Mouse (Mus musculus): ENCODE data around the gene Cd59b. TPM values are rescaled to one million over a fixed set of nuclear protein-coding genes. Genes with fewer than 3 reads are reported as not detected.
"Not testable (repeated sequence)": the region's sequence is repeated elsewhere in the genome, so short reads cannot be mapped to it uniquely, and the experiment has no call there.

The Cd59b gene
- polyA plus RNA-seq, 1 experiment from 2014 or later, result 1.2 TPM

DNA sequence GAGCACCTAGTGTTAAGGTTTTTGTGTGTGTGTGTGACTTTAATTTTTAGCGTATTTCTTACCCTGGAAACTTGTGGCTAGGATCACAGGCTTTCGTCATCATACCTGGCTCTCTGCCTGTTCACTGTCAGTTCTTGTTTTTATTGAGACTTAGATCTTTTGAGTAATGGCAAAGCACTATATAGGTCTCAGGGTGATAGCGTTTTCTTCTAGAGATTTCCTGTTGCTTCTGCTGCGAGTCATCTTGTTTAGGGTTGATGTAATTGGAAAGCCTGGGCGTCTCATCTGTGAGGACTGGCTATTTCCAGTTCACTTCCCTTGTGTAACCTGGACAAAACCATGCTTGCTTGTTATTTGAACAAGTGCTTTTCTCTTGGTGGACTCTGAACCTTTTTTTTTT, 28.0 kb upstream of the Cd59b start:
- H3K36me3 ChIP-seq, result peaks cover 32% of the 10 kb centered on the region
- no peaks in the 10 kb centered on the region for H3K4me1 ChIP-seq
- no peak overlapping the region for H3K4me3 ChIP-seq
- H3K9me3 ChIP-seq, result no peaks in the 10 kb centered on the region
- no peak overlapping the region for H3K9ac ChIP-seq (replicated peaks)
- 69% methylated on average over 5 of the region's 5 CpGs for whole genome bisulfite sequencing
- ATAC-seq (replicated peaks), result no peak
- no peaks in the 10 kb centered on the region for H3K27me3 ChIP-seq
- H3K27ac ChIP-seq (replicated peaks), result no peak overlapping the region
- H3K4me2 ChIP-seq (replicated peaks), result no peak overlapping the region

DNA sequence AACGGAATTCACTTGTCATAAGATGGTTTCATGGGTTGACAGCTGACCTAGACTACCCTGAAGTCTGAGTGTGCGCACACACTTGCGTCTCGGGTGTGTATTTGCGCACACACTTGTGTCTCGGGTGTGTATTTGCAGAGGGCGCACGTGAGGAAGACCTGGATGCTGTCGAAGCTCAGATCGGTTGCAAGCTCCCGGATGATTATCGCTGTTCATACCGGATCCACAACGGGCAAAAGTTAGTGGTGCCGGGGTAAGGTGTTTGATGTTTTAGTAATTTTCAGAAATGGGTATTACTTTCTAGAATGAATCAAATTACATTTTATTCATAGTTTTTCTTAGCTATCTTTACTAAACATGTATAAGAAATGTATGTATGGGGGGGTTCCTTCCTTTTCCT, 26.9 kb upstream of the Cd59b start:
- no peaks in the 10 kb centered on the region for H3K4me1 ChIP-seq
- no peak for ATAC-seq (replicated peaks)
- H3K36me3 ChIP-seq, result peaks cover 27% of the 10 kb centered on the region
- WGBS, result 95% methylated on average over 15 of the region's 15 CpGs
- H3K4me2 ChIP-seq (replicated peaks), result no peak overlapping the region
- no peak overlapping the region for H3K4me3 ChIP-seq
- no peak overlapping the region for H3K27ac ChIP-seq (replicated peaks)
- no peaks in the 10 kb centered on the region for H3K9me3 ChIP-seq
- H3K27me3 ChIP-seq, result no peaks in the 10 kb centered on the region
- H3K9ac ChIP-seq (replicated peaks), result no peak overlapping the region

DNA sequence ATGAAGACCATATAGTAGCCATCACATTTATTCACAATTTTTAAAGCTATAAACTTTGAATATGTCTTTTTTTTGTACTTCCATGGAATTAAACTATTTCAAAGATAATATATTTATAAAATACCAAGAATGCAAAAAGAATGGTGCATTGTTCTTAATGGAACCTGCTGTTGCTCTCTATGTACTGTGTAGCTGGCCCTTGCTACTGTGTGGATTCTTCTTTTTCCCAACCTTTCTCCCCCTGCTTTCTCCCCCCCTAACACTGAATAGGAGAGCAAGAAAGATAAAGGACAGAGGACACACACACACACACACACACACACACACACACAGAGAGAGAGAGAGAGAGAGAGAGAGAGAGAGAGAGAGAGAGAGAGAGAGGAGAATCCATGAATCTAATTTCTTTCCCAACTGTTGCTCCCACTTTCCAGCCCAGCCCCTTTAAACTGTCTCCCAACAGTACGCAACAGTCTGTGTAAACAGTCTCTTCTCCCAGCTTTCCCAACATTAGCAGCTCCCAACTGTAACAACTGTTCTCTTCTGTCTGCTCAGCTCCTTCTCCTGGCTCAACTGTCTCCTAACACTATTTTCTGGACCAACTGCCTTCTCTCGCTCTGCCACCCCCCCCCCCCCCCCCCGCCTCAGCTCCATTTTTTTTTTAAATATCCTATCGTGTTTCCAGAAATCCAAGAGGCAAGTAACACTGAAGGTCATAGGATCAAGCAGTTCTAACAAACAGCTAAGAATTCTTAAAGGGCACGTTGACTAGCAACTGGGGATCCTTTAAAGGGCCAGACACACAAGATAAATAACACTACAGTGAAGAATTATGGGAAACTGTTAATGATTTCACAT, 25.8 kb upstream of the Cd59b start:
- H3K4me1 ChIP-seq, result no peaks in the 10 kb centered on the region
- ATAC-seq (replicated peaks), result no peak
- H3K36me3 ChIP-seq, result peaks cover 34% of the 10 kb centered on the region
- H3K4me2 ChIP-seq (replicated peaks), result no peak overlapping the region
- H3K4me3 ChIP-seq, result no peak overlapping the region
- H3K9me3 ChIP-seq, result no peaks in the 10 kb centered on the region
- no peaks in the 10 kb centered on the region for H3K27me3 ChIP-seq
- no peak overlapping the region for H3K27ac ChIP-seq (replicated peaks)
- H3K9ac ChIP-seq (replicated peaks), result no peak overlapping the region
- WGBS, result 56% methylated on average over 5 of the region's 5 CpGs

DNA sequence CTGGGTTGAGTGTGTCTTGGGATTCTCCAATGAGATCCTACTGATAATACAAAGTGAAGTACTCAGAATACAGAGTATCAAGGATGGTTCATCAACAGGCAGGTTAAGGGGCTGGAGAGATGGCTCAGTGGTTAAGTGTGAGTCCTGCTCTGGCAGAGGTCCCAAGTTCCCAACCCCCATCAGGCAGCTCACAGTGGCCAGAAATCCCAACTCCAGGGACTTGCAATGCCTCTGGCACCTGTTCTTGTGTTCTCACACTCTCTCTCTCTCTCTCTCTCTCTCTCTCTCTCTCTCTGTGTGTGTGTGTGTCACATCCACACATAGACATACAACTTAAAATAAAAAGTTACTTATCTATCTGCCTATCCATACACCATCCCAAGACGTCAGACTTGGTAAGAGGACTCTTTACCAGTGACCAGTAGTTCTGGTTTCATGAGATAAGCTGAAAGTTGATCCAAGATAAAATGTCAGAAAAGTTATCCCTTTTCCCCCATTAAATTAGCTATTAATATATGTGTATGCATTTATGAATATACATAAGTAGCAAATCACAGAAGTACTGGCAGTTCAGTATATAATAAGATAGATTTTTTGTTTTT, 25.1 kb upstream of the Cd59b start:
- no peak overlapping the region for H3K4me3 ChIP-seq
- H3K9me3 ChIP-seq, result no peaks in the 10 kb centered on the region
- H3K4me1 ChIP-seq, result no peaks in the 10 kb centered on the region
- no peak for ATAC-seq (replicated peaks)
- no peak overlapping the region for H3K4me2 ChIP-seq (replicated peaks)
- 93% methylated on average over 1 of the region's 1 CpGs for WGBS
- peaks cover 34% of the 10 kb centered on the region for H3K36me3 ChIP-seq
- no peak overlapping the region for H3K27ac ChIP-seq (replicated peaks)
- H3K27me3 ChIP-seq, result no peaks in the 10 kb centered on the region
- no peak overlapping the region for H3K9ac ChIP-seq (replicated peaks)

DNA sequence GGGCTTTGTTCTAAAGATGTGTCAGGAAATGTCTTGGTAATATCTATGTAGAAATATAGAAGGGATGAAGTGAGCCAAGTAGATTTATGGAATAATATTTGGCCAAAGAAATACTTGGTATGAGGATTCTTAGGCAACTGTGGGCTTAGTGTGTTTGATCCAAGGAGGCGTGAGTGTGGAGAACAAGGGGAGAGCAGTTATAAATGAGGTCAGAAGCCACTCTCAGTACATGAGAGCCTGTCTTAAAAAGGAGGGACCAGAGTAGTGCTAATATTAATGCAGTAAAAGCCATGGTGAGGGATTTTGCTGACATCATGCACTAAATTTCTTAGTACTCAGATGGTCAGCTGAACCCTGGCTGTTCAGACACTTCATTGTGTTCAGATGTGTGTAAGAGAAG, 11.3 kb upstream of the Cd59b start:
- Histone ChIP-seq H3K4me3 (no peak overlapping the region), H3K36me3 (peaks cover 36% of the 10 kb centered on the region), H3K27me3 (no peaks in the 10 kb centered on the region), H3K4me1 (no peaks in the 10 kb centered on the region), H3K9me3 (no peaks in the 10 kb centered on the region), H3K27ac (replicated peaks) (no peak overlapping the region), H3K4me2 (replicated peaks) (no peak overlapping the region), H3K9ac (replicated peaks) (no peak overlapping the region)
- 82% methylated on average over 1 of the region's 1 CpGs for WGBS
- no peak for ATAC-seq (replicated peaks)

DNA sequence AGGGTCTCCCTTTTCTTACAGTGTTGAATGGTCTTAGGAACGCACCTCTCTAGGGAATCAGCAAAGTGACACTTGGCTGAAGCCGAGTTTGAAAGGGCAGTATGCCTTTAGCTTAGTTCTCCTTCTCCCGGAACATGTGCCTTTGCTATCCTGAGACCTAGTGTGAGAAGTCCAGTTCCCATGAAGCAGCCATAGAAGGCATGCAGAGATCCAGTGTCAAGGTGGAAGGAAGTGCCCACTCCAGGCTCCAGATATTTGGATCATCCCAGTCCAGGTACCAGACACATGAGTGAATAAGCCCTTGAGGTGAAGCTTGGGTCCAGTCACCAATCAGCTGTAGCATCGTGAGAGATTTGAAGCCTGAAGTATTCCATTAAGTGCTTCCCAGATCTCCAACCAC, 10.7 kb upstream of the Cd59b start:
- WGBS, result 98% methylated on average over 4 of the region's 4 CpGs
- H3K4me2 ChIP-seq (replicated peaks), result no peak overlapping the region
- peaks cover 32% of the 10 kb centered on the region for H3K36me3 ChIP-seq
- no peak overlapping the region for H3K4me3 ChIP-seq
- H3K27ac ChIP-seq (replicated peaks), result no peak overlapping the region
- ATAC-seq (replicated peaks), result no peak
- H3K9ac ChIP-seq (replicated peaks), result no peak overlapping the region
- H3K27me3 ChIP-seq, result no peaks in the 10 kb centered on the region
- H3K4me1 ChIP-seq, result no peaks in the 10 kb centered on the region
- H3K9me3 ChIP-seq, result no peaks in the 10 kb centered on the region

DNA sequence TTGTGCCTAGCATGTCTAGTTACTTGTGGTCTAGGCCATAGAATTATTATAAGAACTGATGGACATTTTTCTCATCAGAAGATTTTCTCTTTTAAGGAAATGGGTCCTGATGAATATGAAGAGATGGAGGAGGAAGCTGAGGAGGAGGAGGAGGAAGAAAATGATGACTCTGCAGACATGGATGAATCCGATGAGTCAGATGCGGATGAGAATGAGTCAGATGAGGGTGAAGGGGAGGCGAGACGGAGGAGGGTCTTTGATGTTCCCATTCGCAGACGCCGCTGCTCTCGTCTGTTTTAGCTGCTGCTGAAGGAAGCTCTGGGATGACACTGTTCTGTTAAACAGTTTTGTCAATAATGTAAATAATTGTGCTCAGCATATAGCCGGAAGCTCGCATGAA, 9.9 kb upstream of the Cd59b start:
- no peak overlapping the region for H3K9ac ChIP-seq (replicated peaks)
- no peaks in the 10 kb centered on the region for H3K9me3 ChIP-seq
- H3K27ac ChIP-seq (replicated peaks), result no peak overlapping the region
- WGBS, result 87% methylated on average over 10 of the region's 10 CpGs
- H3K4me3 ChIP-seq, result no peak overlapping the region
- ATAC-seq (replicated peaks), result no peak
- H3K4me2 ChIP-seq (replicated peaks), result no peak overlapping the region
- H3K4me1 ChIP-seq, result no peaks in the 10 kb centered on the region
- H3K36me3 ChIP-seq, result peaks cover 24% of the 10 kb centered on the region
- no peaks in the 10 kb centered on the region for H3K27me3 ChIP-seq

DNA sequence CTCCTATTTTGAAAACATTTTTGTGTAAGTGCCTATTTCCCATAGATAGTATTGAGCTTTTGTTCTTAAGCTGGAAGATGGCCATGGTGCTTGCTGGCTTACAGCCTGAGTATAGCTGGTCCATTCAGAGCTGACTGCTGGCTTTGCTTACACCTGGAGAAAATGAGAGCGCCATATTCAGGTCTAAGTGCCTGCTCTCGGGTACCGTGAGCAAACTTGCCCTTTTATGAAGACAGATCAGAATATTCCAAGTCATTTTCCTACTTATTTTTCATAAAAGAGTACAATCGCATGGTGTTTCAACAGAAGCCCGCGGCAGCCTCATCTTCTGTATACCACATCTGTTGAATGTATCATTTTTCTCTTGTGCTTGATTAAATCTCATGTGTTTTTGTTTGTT, 8.7 kb upstream of the Cd59b start:
- ATAC-seq (replicated peaks), result no peak
- 93% methylated on average over 6 of the region's 6 CpGs for WGBS
- H3K9me3 ChIP-seq, result no peaks in the 10 kb centered on the region

DNA sequence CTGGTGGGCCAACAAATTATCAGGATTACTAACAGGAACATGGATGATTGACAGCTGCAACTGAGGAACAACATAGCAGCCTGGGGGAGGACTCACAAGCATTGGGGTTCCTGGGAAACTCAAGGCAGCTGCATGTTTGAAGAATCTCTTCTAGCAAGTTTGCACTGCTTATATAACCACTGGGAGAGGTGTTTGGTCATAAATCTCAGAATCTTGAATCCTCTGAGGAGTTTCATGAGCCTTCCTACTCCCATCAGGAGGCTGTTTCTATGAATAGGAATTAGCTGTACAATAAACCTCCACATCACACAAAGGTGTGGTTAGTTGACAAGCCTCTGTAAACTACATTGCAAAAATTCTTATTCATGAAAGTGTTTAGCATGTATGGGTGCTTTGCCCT, 7.0 kb upstream of the Cd59b start:
- Histone ChIP-seq H3K4me3 (no peak overlapping the region), H3K27ac (replicated peaks) (no peak overlapping the region), H3K9me3 (no peaks in the 10 kb centered on the region), H3K4me1 (no peaks in the 10 kb centered on the region), H3K9ac (replicated peaks) (no peak overlapping the region), H3K27me3 (no peaks in the 10 kb centered on the region), H3K36me3 (peaks cover 16% of the 10 kb centered on the region), H3K4me2 (replicated peaks) (no peak overlapping the region)
- no peak for ATAC-seq (replicated peaks)

More for the DNA sequence above, 8.7 kb upstream of the Cd59b start:
- Histone ChIP-seq H3K27ac (replicated peaks) (no peak overlapping the region), H3K9ac (replicated peaks) (no peak overlapping the region), H3K36me3 (peaks cover 16% of the 10 kb centered on the region), H3K4me3 (no peak overlapping the region), H3K27me3 (no peaks in the 10 kb centered on the region), H3K4me2 (replicated peaks) (no peak overlapping the region), H3K4me1 (no peaks in the 10 kb centered on the region)

DNA sequence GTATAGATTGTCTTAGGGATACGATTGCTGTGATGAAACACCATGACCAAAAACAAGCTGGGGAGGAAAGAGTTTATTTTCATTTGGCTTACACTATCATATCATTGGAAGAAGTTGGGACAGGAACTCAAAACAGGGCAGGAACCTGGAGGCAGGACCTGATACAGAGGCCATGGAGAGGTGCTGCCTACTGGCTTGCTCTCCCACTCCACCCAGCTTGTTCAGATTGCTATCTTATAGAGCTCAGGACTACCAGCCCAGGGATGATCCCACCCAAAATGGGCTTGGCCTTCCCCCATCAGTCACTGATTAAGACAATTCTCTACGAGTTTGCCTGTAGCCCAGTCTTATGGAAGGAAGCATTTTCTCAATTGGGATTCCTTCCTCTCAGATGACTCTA, 5.5 kb upstream of the Cd59b start:
- WGBS, result 88% methylated on average over 2 of the region's 2 CpGs

DNA sequence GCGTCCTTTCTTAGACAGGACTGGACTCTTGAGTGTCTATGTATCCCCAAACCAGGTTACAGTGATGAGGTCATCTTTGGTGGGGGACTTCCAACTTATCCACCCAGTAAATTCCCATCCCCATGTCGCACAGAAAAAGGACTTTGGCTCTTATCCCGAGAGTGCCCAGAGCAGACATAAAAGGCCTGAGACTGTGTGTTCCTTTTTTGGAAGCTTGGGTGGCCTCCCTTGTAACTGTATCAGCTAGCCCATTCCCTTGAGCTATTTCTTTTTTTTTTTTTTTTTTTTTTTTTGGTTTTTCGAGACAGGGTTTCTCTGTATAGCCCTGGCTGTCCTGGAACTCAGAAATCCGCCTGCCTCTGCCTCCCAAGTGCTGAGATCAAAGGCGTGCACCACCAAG, 4.1 kb upstream of the Cd59b start, which contains the start of gene Gm10912:
TSS of gene Gm10912 (plus strand) at position 301 of the 400 bp plus-strand sequence.
- H3K4me2 ChIP-seq (replicated peaks); H3K9me3 ChIP-seq; H3K9ac ChIP-seq (replicated peaks); H3K4me3 ChIP-seq; H3K36me3 ChIP-seq; H3K27ac ChIP-seq (replicated peaks); ATAC-seq (replicated peaks); H3K4me1 ChIP-seq; H3K27me3 ChIP-seq: not testable (repeated sequence)
- 90% methylated on average over 6 of the region's 6 CpGs for WGBS

More for the DNA sequence above, 5.5 kb upstream of the Cd59b start:
- H3K9me3 ChIP-seq, result no peaks in the 10 kb centered on the region
- no peak overlapping the region for H3K27ac ChIP-seq (replicated peaks)
- H3K27me3 ChIP-seq, result no peaks in the 10 kb centered on the region
- H3K36me3 ChIP-seq, result peaks cover 16% of the 10 kb centered on the region
- H3K4me2 ChIP-seq (replicated peaks), result no peak overlapping the region
- no peaks in the 10 kb centered on the region for H3K4me1 ChIP-seq
- no peak overlapping the region for H3K9ac ChIP-seq (replicated peaks)
- ATAC-seq (replicated peaks), result no peak
- H3K4me3 ChIP-seq, result no peak overlapping the region

DNA sequence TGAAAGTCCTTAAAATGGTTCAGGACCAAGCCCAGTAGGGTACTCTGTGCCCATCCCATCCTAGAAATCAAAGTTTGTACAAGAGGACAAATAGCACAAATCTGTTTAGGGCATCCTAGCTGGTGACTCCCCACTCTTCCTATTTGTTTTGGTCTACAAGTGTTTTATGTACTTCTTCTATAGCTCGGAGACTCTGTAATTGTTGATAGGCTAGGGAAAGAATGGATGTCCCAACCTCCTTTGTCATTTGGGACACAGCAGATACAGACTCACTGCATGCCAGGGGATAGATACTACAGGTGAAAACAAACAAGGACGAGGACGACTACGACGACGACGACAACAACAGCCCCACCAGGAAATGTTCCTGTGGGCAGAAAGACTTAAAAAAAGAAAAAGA, 1.2 kb upstream of the Cd59b start, which contains the start of gene Gm10799:
TSS of gene Gm10799 (minus strand) at position 101 of the 400 bp plus-strand sequence.
- not testable (repeated sequence) for H3K9ac ChIP-seq (replicated peaks); H3K4me1 ChIP-seq; H3K9me3 ChIP-seq; H3K4me2 ChIP-seq (replicated peaks); H3K4me3 ChIP-seq; H3K36me3 ChIP-seq; H3K27ac ChIP-seq (replicated peaks); H3K27me3 ChIP-seq; ATAC-seq (replicated peaks)
- WGBS, result 85% methylated on average over 7 of the region's 7 CpGs
